Mouse (Mus musculus) stomach, embryonic 14.5 days (tissue): ENCODE data around the gene Cpsf4. TPM values are rescaled to one million over a fixed set of nuclear protein-coding genes. Genes with fewer than 3 reads are reported as not detected.
"Not testable (repeated sequence)": the region's sequence is repeated elsewhere in the genome, so short reads cannot be mapped to it uniquely, and the experiment has no call there.

ENCODE experiments used
- ATAC-seq: fragments of 200-750 bp; cut with Nextera tagmentation; 2 replicates; pipeline ENCODE4 v1.8.0; 2017; ENCODE audit warnings: low read depth, moderate TSS enrichment; ENCODE audit not compliant: insufficient number of reproducible peaks, insufficient read depth, low FRiP score
- H3K27ac ChIP-seq: fragments of 300-500 bp; sonication (generic); 2 replicates; pipeline ENCODE4 v1.5.1; 2014; ENCODE audit warnings: mild to moderate bottlenecking, low read length, moderate library complexity, mixed read lengths
- H3K27me3 ChIP-seq: fragments of 300-500 bp; sonication (generic); 2 replicates; pipeline ENCODE4 v1.6.1; 2014; ENCODE audit warnings: low read length, control low read depth, mixed read lengths; ENCODE audit not compliant: control insufficient read depth, insufficient read depth
- H3K36me3 ChIP-seq: fragments of 300-500 bp; sonication (generic); 2 replicates; pipeline ENCODE4 v1.6.1; 2014; ENCODE audit warnings: mild to moderate bottlenecking, control low read depth, low read length, moderate library complexity, mixed read lengths; ENCODE audit not compliant: control insufficient read depth, insufficient read depth
- H3K4me1 ChIP-seq: fragments of 300-500 bp; sonication (generic); 2 replicates; pipeline ENCODE4 v1.6.1; 2014; ENCODE audit warnings: low read length, control low read depth, mixed read lengths; ENCODE audit not compliant: control insufficient read depth, insufficient read depth
- H3K4me2 ChIP-seq: fragments of 300-500 bp; sonication (generic); replicated peaks from 2 replicates; pipeline ENCODE4 v1.6.1; 2014; ENCODE audit warnings: low read depth, low read length, control low read depth
- H3K4me3 ChIP-seq: fragments of 300-500 bp; sonication (generic); 2 replicates; pipeline ENCODE4 v1.5.1; 2014; ENCODE audit warnings: low read depth, low read length, control low read depth
- H3K9ac ChIP-seq: fragments of 300-500 bp; sonication (generic); replicated peaks from 2 replicates; pipeline ENCODE4 v1.6.1; 2014; ENCODE audit warnings: low read depth, mild to moderate bottlenecking, control low read depth, low read length, moderate library complexity, mixed read lengths
- H3K9me3 ChIP-seq: fragments of 300-500 bp; sonication (generic); 2 replicates; pipeline ENCODE4 v1.6.1; 2016; ENCODE audit warnings: low read depth, low read length, control low read depth; ENCODE audit not compliant: control insufficient read depth
- WGBS: fragments of 180-500 bp; shearing (Covaris S2); extraction: QIAGEN DNeasy Blood & Tissue Kit; methylation state at CpG from one replicate; pipeline ENCODE4 v1.1.7; 2014; 5-methylcytosine and 5-hydroxymethylcytosine counted together
- polyA plus RNA-seq: library from polyadenylated mRNA; unstranded; fragments of >200 nt; fragmentation: Nextera tagmentation; extraction: Ambion mirVana; gene quantifications from 2 replicates; pipeline ENCODE4 v1.2.1, GENCODE M21; 2014

Cpsf4 gene
- polyA plus RNA-seq, 1 experiment from 2014 or later, result 26.4 TPM

DNA sequence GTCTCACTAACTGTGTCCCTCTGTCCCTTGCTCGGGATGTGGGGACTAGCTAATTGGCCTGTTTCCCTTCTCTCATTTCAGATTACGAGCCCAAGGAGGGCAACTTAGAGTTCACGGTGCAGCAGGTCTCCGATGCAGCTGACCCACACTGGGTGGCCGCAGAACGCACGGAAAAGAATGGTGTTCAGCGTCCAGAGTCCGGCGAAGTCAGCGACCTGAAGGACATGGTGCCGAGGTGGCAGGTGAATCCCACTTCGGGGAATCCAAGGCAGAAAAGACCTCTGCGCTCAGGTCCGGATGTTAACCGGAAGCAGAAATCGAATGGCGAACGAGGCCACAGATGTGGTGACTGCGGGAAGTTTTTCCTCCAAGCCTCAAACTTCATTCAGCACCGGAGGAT, 51.2 kb downstream of the Cpsf4 start:
- Histone ChIP-seq H3K9ac (no peak overlapping the region), H3K27ac (no peak overlapping the region), H3K36me3 (peaks cover 26% of the 10 kb centered on the region), H3K4me2 (no peak overlapping the region), H3K27me3 (no peaks in the 10 kb centered on the region), H3K9me3 (no peaks in the 10 kb centered on the region), H3K4me1 (no peaks in the 10 kb centered on the region), H3K4me3 (no peak overlapping the region)
- WGBS, result 94% methylated on average over 21 of the region's 21 CpGs
- no peak for ATAC-seq

- Histone ChIP-seq H3K4me2 (no peak overlapping the region), H3K9me3 (no peaks in the 10 kb centered on the region), H3K4me3 (no peak overlapping the region), H3K36me3 (peaks cover 24% of the 10 kb centered on the region), H3K27ac (no peak overlapping the region), H3K9ac (no peak overlapping the region), H3K4me1 (no peaks in the 10 kb centered on the region), H3K27me3 (no peaks in the 10 kb centered on the region)
- 95% methylated on average over 20 of the region's 20 CpGs for whole genome bisulfite sequencing
- ATAC-seq, result no peak
These were observed 51.7 kb downstream of the Cpsf4 start for GRCm38 (mm10) chr5:145218671-145219070.

DNA sequence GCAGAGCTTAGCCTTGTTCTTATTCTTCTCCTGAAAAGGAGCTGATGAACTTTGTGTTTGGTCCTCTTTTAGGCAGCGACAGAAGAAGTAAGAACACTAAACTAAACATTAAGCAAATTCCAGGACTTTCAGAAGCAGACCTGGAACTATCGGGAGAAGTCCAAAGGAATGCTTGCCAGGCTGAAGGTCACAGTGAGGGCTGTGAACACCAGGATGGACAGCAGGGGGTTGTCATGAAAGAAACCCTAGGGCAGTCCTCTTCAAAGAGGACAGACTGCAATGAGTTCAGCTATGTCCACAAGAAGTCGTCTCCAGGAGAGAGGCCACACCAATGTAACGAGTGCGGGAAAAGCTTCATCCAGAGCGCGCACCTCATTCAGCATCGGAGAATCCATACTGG, 53.0 kb downstream of the Cpsf4 start:
- H3K4me2 ChIP-seq, result no peak overlapping the region
- no peak overlapping the region for H3K4me3 ChIP-seq
- no peaks in the 10 kb centered on the region for H3K4me1 ChIP-seq
- 93% methylated on average over 8 of the region's 8 CpGs for WGBS
- peaks cover 22% of the 10 kb centered on the region for H3K36me3 ChIP-seq
- H3K27me3 ChIP-seq, result no peaks in the 10 kb centered on the region
- H3K9me3 ChIP-seq, result no peaks in the 10 kb centered on the region
- no peak for ATAC-seq
- H3K27ac ChIP-seq, result no peak overlapping the region
- H3K9ac ChIP-seq, result no peak overlapping the region

DNA sequence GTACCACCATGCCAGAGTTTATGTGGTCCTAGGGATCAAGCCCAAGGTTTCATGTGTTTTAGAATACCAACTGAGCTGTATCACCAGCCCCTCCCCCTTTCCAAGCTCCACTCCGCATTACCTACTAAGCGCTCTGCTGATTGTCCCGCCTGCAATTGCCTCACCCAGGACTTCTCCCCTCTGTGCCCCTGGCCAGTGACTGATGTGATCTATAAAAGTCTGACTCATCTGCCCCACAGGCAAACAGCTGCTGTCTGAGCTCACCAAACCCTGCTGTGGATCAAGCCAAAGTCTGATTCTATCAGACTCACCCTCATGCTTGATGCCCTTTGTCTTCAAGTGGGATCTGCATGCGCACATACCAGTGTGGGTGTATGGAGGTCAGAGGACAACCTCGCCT, 55.8 kb downstream of the Cpsf4 start:
- no peak overlapping the region for H3K4me2 ChIP-seq
- H3K27me3 ChIP-seq, result no peaks in the 10 kb centered on the region
- H3K4me3 ChIP-seq, result no peak overlapping the region
- no peaks in the 10 kb centered on the region for H3K4me1 ChIP-seq
- no peaks in the 10 kb centered on the region for H3K9me3 ChIP-seq
- 0 out of 2 replicates have a peak, but pooled peaks have one; percentile 23 for ATAC-seq
- peaks cover 22% of the 10 kb centered on the region for H3K36me3 ChIP-seq
- no peak overlapping the region for H3K9ac ChIP-seq
- 78% methylated on average over 5 of the region's 5 CpGs for WGBS
- H3K27ac ChIP-seq, result no peak overlapping the region

DNA sequence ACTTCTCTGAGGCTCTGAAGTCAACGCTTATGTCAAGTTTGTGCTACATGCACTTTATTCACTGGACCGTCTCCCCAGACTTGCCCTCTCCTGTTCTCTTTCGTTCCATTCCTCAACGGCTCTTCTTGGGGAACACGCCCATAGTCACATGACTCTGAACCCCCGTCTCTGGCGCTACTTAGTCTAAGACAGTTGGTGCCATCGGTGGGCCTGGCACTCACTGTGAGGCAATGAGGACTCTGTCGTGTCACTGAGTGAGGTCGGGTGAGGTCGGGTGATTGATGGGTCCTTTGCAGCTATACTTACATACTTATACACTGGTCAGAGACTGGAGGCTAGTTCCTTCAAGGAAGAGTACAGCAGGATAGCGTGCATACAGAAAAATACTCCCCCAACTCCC, 56.4 kb downstream of the Cpsf4 start:
- peaks cover 21% of the 10 kb centered on the region for H3K36me3 ChIP-seq
- ATAC-seq, result no peak
- no peak overlapping the region for H3K4me2 ChIP-seq
- no peaks in the 10 kb centered on the region for H3K9me3 ChIP-seq
- no peaks in the 10 kb centered on the region for H3K27me3 ChIP-seq
- 76% methylated on average over 12 of the region's 12 CpGs for WGBS
- H3K27ac ChIP-seq, result no peak overlapping the region
- H3K4me3 ChIP-seq, result no peak overlapping the region
- H3K4me1 ChIP-seq, result no peaks in the 10 kb centered on the region
- H3K9ac ChIP-seq, result no peak overlapping the region

DNA sequence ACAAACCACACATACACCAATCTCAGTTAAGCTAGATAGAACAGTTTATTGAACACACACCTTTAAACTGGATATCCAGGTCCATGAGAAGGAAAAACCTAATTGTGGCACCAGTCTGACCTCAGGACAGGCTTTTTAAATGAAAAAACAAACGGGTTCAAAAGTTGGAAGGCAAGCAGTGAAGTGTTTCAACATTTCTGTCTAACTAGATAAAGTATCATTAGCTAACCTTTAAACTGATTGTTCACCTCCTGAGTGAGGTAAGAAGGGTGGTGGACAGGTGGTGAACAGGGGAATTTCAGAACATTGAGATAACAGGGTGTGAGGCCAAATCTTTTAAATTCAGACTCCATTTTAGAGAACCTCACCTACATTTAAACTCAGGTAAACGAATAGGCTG, 59.4 kb downstream of the Cpsf4 start:
- H3K4me2 ChIP-seq, result no peak overlapping the region
- no peaks in the 10 kb centered on the region for H3K27me3 ChIP-seq
- H3K27ac ChIP-seq, result no peak overlapping the region
- WGBS, result 64% methylated on average over 2 of the region's 2 CpGs
- no peaks in the 10 kb centered on the region for H3K4me1 ChIP-seq
- H3K9ac ChIP-seq, result no peak overlapping the region
- H3K9me3 ChIP-seq, result no peaks in the 10 kb centered on the region
- no peak overlapping the region for H3K4me3 ChIP-seq
- ATAC-seq, result no peak
- peaks cover 3% of the 10 kb centered on the region; the same call in 1 of the 2 replicates for H3K36me3 ChIP-seq

- not testable (repeated sequence) for H3K36me3 ChIP-seq, H3K4me1 ChIP-seq, ATAC-seq, H3K27ac ChIP-seq, H3K9me3 ChIP-seq, H3K27me3 ChIP-seq, H3K9ac ChIP-seq, H3K4me3 ChIP-seq, H3K4me2 ChIP-seq
- 78% methylated on average over 6 of the region's 6 CpGs for WGBS
These were observed 62.3 kb downstream of the Cpsf4 start for GRCm38 (mm10) chr5:145229283-145229682.

- peaks cover 21% of the 10 kb centered on the region; the same call in 1 of the 2 replicates for H3K36me3 ChIP-seq
- H3K27me3 ChIP-seq, result no peaks in the 10 kb centered on the region
- H3K4me3 ChIP-seq, result no peak overlapping the region
- H3K27ac ChIP-seq, result peak overlapping the region; percentile 84; the same call in 1 of the 2 replicates
- 88% methylated on average over 4 of the region's 4 CpGs for WGBS
- H3K9me3 ChIP-seq, result no peaks in the 10 kb centered on the region
- ATAC-seq, result no peak
- no peak overlapping the region for H3K9ac ChIP-seq
- H3K4me2 ChIP-seq, result peak overlapping the region; percentile 66
- H3K4me1 ChIP-seq, result no peaks in the 10 kb centered on the region
These were observed 63.6 kb downstream of the Cpsf4 start for GRCm38 (mm10) chr5:145230641-145231040.

- peak within 1 kb of the TSS; percentile 84 for H3K27ac ChIP-seq
- no peaks in the 10 kb centered on the region for H3K27me3 ChIP-seq
- H3K9me3 ChIP-seq, result no peaks in the 10 kb centered on the region
- under 1% methylated on average over 42 of the region's 42 CpGs for WGBS
- peak; percentile 99 for ATAC-seq
- H3K4me3 ChIP-seq, result peak within 1 kb of the TSS; percentile 99
- peak within 1 kb of the TSS; percentile 83 for H3K9ac ChIP-seq
- H3K4me1 ChIP-seq, result no peaks in the 10 kb centered on the region
- peaks cover 27% of the 10 kb centered on the region for H3K36me3 ChIP-seq
- peak within 1 kb of the TSS; percentile 66 for H3K4me2 ChIP-seq
These were observed 64.4 kb downstream of the Cpsf4 start, which contains the start of gene Zfp655 for GRCm38 (mm10) chr5:145231367-145231871. TSS of gene Zfp655 (plus strand) at chr5:145231715.
